Mouse (Mus musculus): ENCODE results near the gene Oscp1. TPM values are rescaled to one million over a fixed set of nuclear protein-coding genes. Genes with fewer than 3 reads are reported as not detected.

The Oscp1 gene
- polyA plus RNA-seq, 1 experiment, result 0.46 TPM

- H3K4me3 ChIP-seq (ENCODE audit: extremely low read depth, insufficient read depth, insufficient read length), result peak overlapping the region; percentile 14; the same call in 1 of the 2 replicates
- H3K4me1 ChIP-seq (ENCODE audit: control insufficient read depth, insufficient read depth, insufficient read length), result peaks cover 22% of the 10 kb centered on the region; the same call in 1 of the 2 replicates
- TF ChIP-seq POLR2A (IDR thresholded peaks at IDR 0.05; ENCODE audit: low read depth, low read length) (peak; percentile 71), CTCF (IDR thresholded peaks at IDR 0.05; ENCODE audit: extremely low read depth, insufficient read depth, insufficient read length, insufficient replicate concordance) (no peak)
- WGBS, result 3% methylated on average over 12 of the region's 12 CpGs
- peak; percentile 60 to 85 for DNase-seq (ENCODE audit: low read depth in 1 of 2, low spot score in 2 of 2)
- H3K27me3 ChIP-seq (ENCODE audit: control insufficient read depth, insufficient read depth, low read length), result no peaks in the 10 kb centered on the region
- H3K36me3 ChIP-seq (ENCODE audit: control insufficient read depth, insufficient read depth, low read length), result no peaks in the 10 kb centered on the region
- peak overlapping the region; percentile 88 for H3K27ac ChIP-seq (ENCODE audit: insufficient read depth, low read length)
These were observed 52.2 kb downstream of the Oscp1 start for GRCm38 (mm10) chr4:126110374-126111152.

GRCm38 (mm10) chr4:126111153-126111549 lies 52.8 kb downstream of the Oscp1 start:
- Histone ChIP-seq H3K36me3 (ENCODE audit: control insufficient read depth, insufficient read depth, low read length) (no peaks in the 10 kb centered on the region), H3K27me3 (ENCODE audit: control insufficient read depth, insufficient read depth, low read length) (no peaks in the 10 kb centered on the region), H3K4me1 (ENCODE audit: control insufficient read depth, insufficient read depth, insufficient read length) (peaks cover 19% of the 10 kb centered on the region; the same call in 1 of the 2 replicates), H3K27ac (ENCODE audit: insufficient read depth, low read length) (peak overlapping the region; percentile 88), H3K4me3 (ENCODE audit: extremely low read depth, insufficient read depth, insufficient read length) (peak overlapping the region; percentile 7; the same call in 1 of the 2 replicates)
- no peak for DNase-seq (ENCODE audit: low read depth in 1 of 2, low spot score in 2 of 2)
- WGBS, result 15% methylated on average over 7 of the region's 7 CpGs
- TF ChIP-seq POLR2A (IDR thresholded peaks at IDR 0.05; ENCODE audit: low read depth, low read length) (no peak), CTCF (IDR thresholded peaks at IDR 0.05; ENCODE audit: extremely low read depth, insufficient read depth, insufficient read length, insufficient replicate concordance) (no peak)

DNA sequence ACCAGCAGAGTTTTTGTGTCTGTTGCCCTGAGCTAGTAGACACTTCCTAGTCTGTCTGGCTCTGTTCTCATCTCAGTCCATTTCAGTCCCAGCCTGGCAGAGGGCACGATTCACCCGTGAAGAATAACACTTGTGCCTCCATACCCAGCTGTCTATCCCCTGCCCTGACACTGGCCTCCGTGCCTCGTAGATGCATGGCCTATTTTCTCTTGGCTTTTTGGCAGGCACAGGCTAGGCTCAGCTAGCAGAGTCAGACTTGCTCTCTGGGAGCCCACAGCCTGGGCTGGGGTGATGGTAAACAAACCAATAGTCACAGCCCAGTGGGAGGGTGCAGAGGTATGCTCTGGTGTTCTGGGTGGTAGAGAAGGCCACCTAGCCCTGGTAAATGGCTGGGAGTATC lies 54.9 kb downstream of the Oscp1 start:
- peaks cover 19% of the 10 kb centered on the region; the same call in 1 of the 2 replicates for H3K4me1 ChIP-seq (ENCODE audit: control insufficient read depth, insufficient read depth, insufficient read length)
- 70% methylated on average over 4 of the region's 4 CpGs for WGBS
- no peaks in the 10 kb centered on the region for H3K36me3 ChIP-seq (ENCODE audit: control insufficient read depth, insufficient read depth, low read length)
- no peak overlapping the region for H3K4me3 ChIP-seq (ENCODE audit: extremely low read depth, insufficient read depth, insufficient read length)
- H3K27ac ChIP-seq (ENCODE audit: insufficient read depth, low read length), result no peak overlapping the region
- no peak for TF ChIP-seq POLR2A (IDR thresholded peaks at IDR 0.05; ENCODE audit: low read depth, low read length)
- no peak for TF ChIP-seq CTCF (IDR thresholded peaks at IDR 0.05; ENCODE audit: extremely low read depth, insufficient read depth, insufficient read length, insufficient replicate concordance)
- H3K27me3 ChIP-seq (ENCODE audit: control insufficient read depth, insufficient read depth, low read length), result no peaks in the 10 kb centered on the region
- DNase-seq (ENCODE audit: low read depth in 1 of 2, low spot score in 2 of 2), result no peak

GRCm38 (mm10) chr4:126113943-126114342 lies 55.6 kb downstream of the Oscp1 start:
- Histone ChIP-seq H3K4me1 (ENCODE audit: control insufficient read depth, insufficient read depth, insufficient read length) (peaks cover 19% of the 10 kb centered on the region; the same call in 1 of the 2 replicates), H3K36me3 (ENCODE audit: control insufficient read depth, insufficient read depth, low read length) (no peaks in the 10 kb centered on the region), H3K27me3 (ENCODE audit: control insufficient read depth, insufficient read depth, low read length) (no peaks in the 10 kb centered on the region), H3K4me3 (ENCODE audit: extremely low read depth, insufficient read depth, insufficient read length) (no peak overlapping the region), H3K27ac (ENCODE audit: insufficient read depth, low read length) (no peak overlapping the region)
- TF ChIP-seq POLR2A (IDR thresholded peaks at IDR 0.05; ENCODE audit: low read depth, low read length) (no peak), CTCF (IDR thresholded peaks at IDR 0.05; ENCODE audit: extremely low read depth, insufficient read depth, insufficient read length, insufficient replicate concordance) (peak; percentile 71; the same call in 1 of the 2 replicates)
- DNase-seq (ENCODE audit: low read depth in 1 of 2, low spot score in 2 of 2), result peak; percentile 42 to 51
- 19% methylated on average over 6 of the region's 6 CpGs for WGBS

GRCm38 (mm10) chr4:126115411-126115810 lies 57.0 kb downstream of the Oscp1 start:
- no peak for DNase-seq (ENCODE audit: low read depth in 1 of 2, low spot score in 2 of 2)
- no peaks in the 10 kb centered on the region for H3K36me3 ChIP-seq (ENCODE audit: control insufficient read depth, insufficient read depth, low read length)
- 92% methylated on average over 9 of the region's 9 CpGs for WGBS
- no peaks in the 10 kb centered on the region for H3K27me3 ChIP-seq (ENCODE audit: control insufficient read depth, insufficient read depth, low read length)
- H3K4me1 ChIP-seq (ENCODE audit: control insufficient read depth, insufficient read depth, insufficient read length), result peaks cover 9% of the 10 kb centered on the region; the same call in 1 of the 2 replicates
- no peak overlapping the region for H3K27ac ChIP-seq (ENCODE audit: insufficient read depth, low read length)
- no peak overlapping the region for H3K4me3 ChIP-seq (ENCODE audit: extremely low read depth, insufficient read depth, insufficient read length)
- TF ChIP-seq POLR2A (IDR thresholded peaks at IDR 0.05; ENCODE audit: low read depth, low read length) (no peak), CTCF (IDR thresholded peaks at IDR 0.05; ENCODE audit: extremely low read depth, insufficient read depth, insufficient read length, insufficient replicate concordance) (no peak)

DNA sequence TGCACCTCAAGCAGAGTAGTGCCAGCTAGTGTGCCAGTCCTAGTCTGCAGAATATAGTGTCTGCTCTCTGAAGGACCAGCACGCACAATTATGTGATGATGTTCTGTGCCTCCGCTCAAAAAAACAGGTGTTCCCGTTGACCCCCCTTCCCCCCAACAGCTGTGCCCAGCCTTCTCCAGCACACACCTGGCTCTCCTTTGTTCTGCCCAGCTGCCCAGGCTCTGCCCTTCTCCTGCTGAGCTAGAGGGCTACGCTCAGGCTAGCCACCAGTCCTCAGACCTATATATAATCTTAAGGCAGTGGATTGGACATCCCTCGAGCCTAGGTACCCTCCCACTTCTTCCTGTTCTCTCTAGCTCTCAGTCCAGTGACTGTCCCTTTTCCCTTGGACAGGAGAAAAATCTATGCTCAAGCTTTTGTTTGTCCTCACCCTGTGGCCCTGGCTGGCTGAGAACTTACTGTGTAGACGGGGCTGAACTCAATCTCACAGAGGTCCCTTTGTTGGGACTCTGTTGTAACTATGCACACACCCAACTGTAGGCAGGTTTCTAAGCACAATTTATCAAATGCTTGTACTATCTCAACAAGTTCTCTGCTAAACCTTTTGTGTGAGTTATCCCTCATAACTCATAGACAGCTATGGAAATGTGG lies 57.6 kb downstream of the Oscp1 start:
- H3K4me3 ChIP-seq (ENCODE audit: extremely low read depth, insufficient read depth, insufficient read length), result no peak overlapping the region
- WGBS, result 80% methylated on average over 6 of the region's 6 CpGs
- no peak for DNase-seq (ENCODE audit: low read depth in 1 of 2, low spot score in 2 of 2)
- H3K36me3 ChIP-seq (ENCODE audit: control insufficient read depth, insufficient read depth, low read length), result no peaks in the 10 kb centered on the region
- TF ChIP-seq POLR2A (IDR thresholded peaks at IDR 0.05; ENCODE audit: low read depth, low read length) (no peak), CTCF (IDR thresholded peaks at IDR 0.05; ENCODE audit: extremely low read depth, insufficient read depth, insufficient read length, insufficient replicate concordance) (no peak)
- H3K4me1 ChIP-seq (ENCODE audit: control insufficient read depth, insufficient read depth, insufficient read length), result peaks cover 8% of the 10 kb centered on the region; the same call in 1 of the 2 replicates
- no peaks in the 10 kb centered on the region for H3K27me3 ChIP-seq (ENCODE audit: control insufficient read depth, insufficient read depth, low read length)
- H3K27ac ChIP-seq (ENCODE audit: insufficient read depth, low read length), result no peak overlapping the region
